Mouse (Mus musculus): Measurements from ENCODE around the gene Cxadr.

DNA sequence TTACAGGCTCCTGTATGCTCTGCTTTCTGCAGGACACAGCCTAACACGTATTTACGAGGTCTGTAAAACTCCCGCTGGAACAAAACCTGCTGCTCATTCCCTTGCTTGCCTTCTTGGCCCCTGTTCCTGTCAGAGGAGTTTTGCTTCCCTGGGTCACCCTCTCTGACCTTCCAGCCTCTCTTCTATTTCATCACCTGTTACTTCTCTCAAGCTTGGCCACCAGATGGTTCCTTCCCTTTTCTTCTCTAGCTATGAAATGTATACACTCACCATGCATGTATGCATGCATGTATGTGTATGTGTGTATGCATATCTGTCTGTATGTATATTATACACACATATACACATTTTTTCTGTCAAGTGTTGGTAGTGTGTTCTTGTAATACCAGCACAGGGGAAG lies 39.8 kb upstream of the Cxadr start:
- no peak for TF ChIP-seq POLR2A (IDR thresholded peaks at IDR 0.05; ENCODE audit: borderline replicate concordance, control insufficient read depth, low read depth, low read length)
- no peak for TF ChIP-seq CTCF (IDR thresholded peaks at IDR 0.05; ENCODE audit: control insufficient read depth, insufficient read depth, low read length)
